13 mouse cellular contexts compared by ENCODE assay signal in the genomic region with DNA sequence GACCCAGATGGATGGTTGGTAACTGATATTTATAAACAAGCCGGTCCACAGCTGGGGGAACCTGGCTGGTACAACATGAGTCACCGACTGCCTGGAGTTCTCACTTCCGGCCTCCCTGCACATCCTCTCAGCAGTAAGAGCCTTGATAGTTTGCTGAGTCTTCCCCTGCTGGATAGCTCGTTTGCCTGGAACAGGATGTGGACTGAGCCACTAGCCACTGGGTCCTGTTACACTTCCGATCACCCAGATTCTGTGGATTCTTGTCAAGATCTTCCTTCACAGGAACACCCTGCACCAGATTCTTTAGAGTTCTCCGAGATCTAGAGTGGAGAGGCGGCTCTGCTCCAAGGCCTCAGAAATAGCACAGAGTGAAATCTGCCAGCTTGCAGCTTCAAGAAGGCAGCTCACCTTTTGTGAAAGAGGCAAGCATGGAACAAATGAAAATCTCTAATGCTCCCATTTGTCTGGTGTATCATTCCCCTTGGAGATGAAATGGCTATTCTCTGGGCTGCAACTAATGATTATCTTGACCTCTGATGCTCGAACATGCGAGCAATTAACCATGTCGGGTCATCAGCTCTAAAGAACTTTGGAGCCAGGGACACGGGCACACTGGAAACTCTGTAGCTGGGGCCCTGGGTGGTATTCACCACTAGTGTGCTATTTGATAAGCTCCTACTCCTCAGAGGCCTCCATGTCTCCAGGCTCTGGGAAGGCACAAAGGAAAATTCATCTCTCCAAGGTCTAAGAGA.
DNase-seq lines count a peak whose midpoint lies in the region; ATAC-seq lines count a peak whose summit lies in the region.
"Had no signal": no experiment of that assay in that cellular context is flagged by ENCODE, and none has a peak within 500 bp of the region (broad histone marks: within the 10 kb centered on the region; RNA-seq: fewer than 3 reads in every experiment).

No protein-coding gene starts in this region.

- H3K27ac ChIP-seq in hindbrain, embryonic 11.5 days (ENCODE audit: low read depth, low read length), result no peak overlapping the region
- H3K27ac ChIP-seq in hindbrain, embryonic 13.5 days, result no peak overlapping the region
- H3K27ac ChIP-seq in intestine, embryonic 16.5 days (ENCODE audit: low read length), result no peak overlapping the region
- no peak overlapping the region for H3K27ac ChIP-seq in midbrain, embryonic 13.5 days
- H3K27ac ChIP-seq: hindbrain, embryonic 12.5 days had no signal

- no peak overlapping the region for H3K9ac ChIP-seq in hindbrain, embryonic 11.5 days (ENCODE audit: low read depth, low read length)
- H3K9ac ChIP-seq in hindbrain, embryonic 13.5 days, result no peak overlapping the region
- no peak overlapping the region for H3K9ac ChIP-seq in intestine, embryonic 16.5 days (ENCODE audit: low read depth, low read length)
- no peak overlapping the region for H3K9ac ChIP-seq in midbrain, embryonic 13.5 days (replicated peaks)
- H3K9ac ChIP-seq: hindbrain, embryonic 12.5 days had no signal

- 72% methylated on average over 11 of the region's 11 CpGs for WGBS in hindbrain, embryonic 11.5 days
- 83% methylated on average over 11 of the region's 11 CpGs for WGBS in hindbrain, embryonic 13.5 days
- WGBS in intestine, embryonic 16.5 days, result 61% methylated on average over 11 of the region's 11 CpGs
- WGBS in midbrain, embryonic 13.5 days, result 87% methylated on average over 11 of the region's 11 CpGs

- peak; percentile 3 for DNase-seq in hindbrain, embryonic 11.5 days (ENCODE audit: low spot score)
- peak; percentile 53 to 65 for DNase-seq in right cerebral cortex, adult 2 months (ENCODE audit: low spot score in 2 of 2)
- no peak for DNase-seq in right cerebral cortex, postnatal 4 days
- DNase-seq in yolk sac, embryonic 10.5 days (ENCODE audit: low spot score), result peak; percentile 27
- no peak for DNase-seq in urinary bladder, postnatal 25 days (ENCODE audit: low spot score)
- DNase-seq: gastrocnemius, postnatal 36 days; liver had no signal

- H3K4me3 ChIP-seq in hindbrain, embryonic 11.5 days (ENCODE audit: low read depth, low read length), result no peak overlapping the region
- no peak overlapping the region for H3K4me3 ChIP-seq in hindbrain, embryonic 13.5 days
- H3K4me3 ChIP-seq in intestine, embryonic 16.5 days (ENCODE audit: low read length), result no peak overlapping the region
- H3K4me3 ChIP-seq in midbrain, embryonic 13.5 days (replicated peaks), result no peak overlapping the region
- H3K4me3 ChIP-seq: erythroblast, embryonic 14.5 days; hindbrain, embryonic 12.5 days had no signal

- no peak overlapping the region for H3K4me2 ChIP-seq in hindbrain, embryonic 11.5 days (replicated peaks; ENCODE audit: low read depth, low read length)
- no peak overlapping the region for H3K4me2 ChIP-seq in hindbrain, embryonic 13.5 days
- no peak overlapping the region for H3K4me2 ChIP-seq in intestine, embryonic 16.5 days (ENCODE audit: low read depth, low read length)
- H3K4me2 ChIP-seq in midbrain, embryonic 13.5 days (replicated peaks), result no peak overlapping the region
- H3K4me2 ChIP-seq: hindbrain, embryonic 12.5 days; midbrain, embryonic 11.5 days had no signal

- H3K36me3 ChIP-seq in hindbrain, embryonic 11.5 days (ENCODE audit: control insufficient read depth, insufficient read depth, low read length), result no peaks in the 10 kb centered on the region
- no peaks in the 10 kb centered on the region for H3K36me3 ChIP-seq in hindbrain, embryonic 13.5 days
- H3K36me3 ChIP-seq in intestine, embryonic 16.5 days (ENCODE audit: control insufficient read depth, insufficient read depth, low read length), result no peaks in the 10 kb centered on the region
- no peaks in the 10 kb centered on the region for H3K36me3 ChIP-seq in midbrain, embryonic 13.5 days
- H3K36me3 ChIP-seq: hindbrain, embryonic 12.5 days had no signal

- no peaks in the 10 kb centered on the region for H3K9me3 ChIP-seq in hindbrain, embryonic 11.5 days (ENCODE audit: control insufficient read depth, low read length)
- H3K9me3 ChIP-seq in hindbrain, embryonic 13.5 days, result no peaks in the 10 kb centered on the region
- no peaks in the 10 kb centered on the region for H3K9me3 ChIP-seq in intestine, embryonic 16.5 days (ENCODE audit: control insufficient read depth, low read length)
- H3K9me3 ChIP-seq in midbrain, embryonic 13.5 days, result no peaks in the 10 kb centered on the region
- H3K9me3 ChIP-seq: hindbrain, embryonic 12.5 days had no signal

- no peaks in the 10 kb centered on the region for H3K27me3 ChIP-seq in hindbrain, embryonic 11.5 days (ENCODE audit: control insufficient read depth, insufficient read depth, low read length)
- no peaks in the 10 kb centered on the region for H3K27me3 ChIP-seq in hindbrain, embryonic 13.5 days
- peaks cover 2% of the 10 kb centered on the region; the same call in 1 of the 2 replicates for H3K27me3 ChIP-seq in intestine, embryonic 16.5 days (replicated peaks; ENCODE audit: control insufficient read depth, insufficient read depth, low read length)
- H3K27me3 ChIP-seq in midbrain, embryonic 13.5 days, result no peaks in the 10 kb centered on the region
- H3K27me3 ChIP-seq: hindbrain, embryonic 12.5 days had no signal

- no peaks in the 10 kb centered on the region for H3K4me1 ChIP-seq in hindbrain, embryonic 11.5 days (replicated peaks; ENCODE audit: control insufficient read depth, insufficient read depth, low read length)
- 0 out of 2 replicates have a peak, but pooled peaks cover 3% of the 10 kb centered on the region for H3K4me1 ChIP-seq in hindbrain, embryonic 13.5 days (replicated peaks)
- no peaks in the 10 kb centered on the region for H3K4me1 ChIP-seq in intestine, embryonic 16.5 days (ENCODE audit: control insufficient read depth, insufficient read depth, low read length)
- H3K4me1 ChIP-seq in midbrain, embryonic 13.5 days (replicated peaks), result no peaks in the 10 kb centered on the region
- H3K4me1 ChIP-seq: hindbrain, embryonic 12.5 days had no signal

- ATAC-seq in hindbrain, embryonic 11.5 days (ENCODE audit: low FRiP score), result no peak
- no peak for ATAC-seq in hindbrain, embryonic 13.5 days (ENCODE audit: low FRiP score)
- peak; percentile 31; the same call in 1 of the 2 replicates for ATAC-seq in intestine, embryonic 16.5 days
- ATAC-seq in midbrain, embryonic 13.5 days, result no peak

Comparison
In these comparisons a context has a peak if more than half of its experiments do, and no peak if none do; other contexts are left out.
1. DNase-seq: peak in hindbrain, embryonic 11.5 days (single experiment), right cerebral cortex, adult 2 months (2 of 2) and yolk sac, embryonic 10.5 days (single experiment); none in right cerebral cortex, postnatal 4 days (single experiment) and urinary bladder, postnatal 25 days (single experiment).